Mouse (Mus musculus) ovary, postnatal 10 days (tissue): ENCODE results near the gene Adra2c.

Source experiments
- DNase-seq: peaks from one replicate; pipeline ENCODE4 v3.0.0; 2022; ENCODE audit warnings: low spot score

The Adra2c gene

DNA sequence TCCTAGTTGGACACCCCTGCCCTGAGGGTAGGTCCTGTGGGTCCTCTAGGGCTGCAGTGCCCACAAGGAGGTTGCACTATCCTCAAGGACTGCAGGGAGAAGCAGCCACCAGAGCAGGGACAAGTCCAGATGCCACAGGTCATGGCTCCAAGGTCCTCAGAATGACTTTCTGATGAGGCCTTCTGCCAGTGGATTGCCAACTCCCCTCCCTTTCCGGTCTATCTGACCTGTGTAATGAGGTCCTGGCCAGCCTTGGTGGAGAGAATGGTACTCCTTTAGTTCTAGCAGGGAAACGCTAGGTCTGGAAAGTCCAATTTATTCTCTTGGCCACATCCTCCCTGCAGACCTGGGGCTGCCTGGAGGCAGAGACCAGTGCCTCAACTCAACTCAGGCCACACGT lies at the start of gene Adra2c:
Adra2c (plus strand) TSS at position 301 of the 400 bp plus-strand sequence.
- DNase-seq = no peak

GRCm38 (mm10) chr5:35233142-35233541 lies 45.0 kb upstream of the Adra2c start:
- no peak for DNase-seq

DNA sequence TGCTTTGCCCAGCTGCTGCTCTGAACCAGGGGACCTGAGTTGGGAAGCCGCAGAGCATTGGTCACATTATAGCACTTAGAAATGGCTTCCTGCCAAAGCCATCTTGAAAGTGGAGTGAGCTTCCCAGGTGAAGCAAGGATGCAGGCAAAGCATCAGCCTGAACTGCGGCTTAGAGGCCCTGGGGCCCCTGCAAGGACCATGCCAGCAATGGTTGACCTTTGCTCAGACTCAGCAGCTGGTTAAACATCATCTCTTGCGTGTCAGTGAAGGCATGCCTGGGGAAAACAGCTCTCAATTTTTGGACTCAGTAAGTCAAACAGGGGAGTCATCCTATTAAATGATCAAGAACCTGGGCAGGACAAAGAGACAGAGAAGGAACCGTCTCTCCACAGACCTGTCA lies 40.4 kb upstream of the Adra2c start:
- DNase-seq = no peak

DNA sequence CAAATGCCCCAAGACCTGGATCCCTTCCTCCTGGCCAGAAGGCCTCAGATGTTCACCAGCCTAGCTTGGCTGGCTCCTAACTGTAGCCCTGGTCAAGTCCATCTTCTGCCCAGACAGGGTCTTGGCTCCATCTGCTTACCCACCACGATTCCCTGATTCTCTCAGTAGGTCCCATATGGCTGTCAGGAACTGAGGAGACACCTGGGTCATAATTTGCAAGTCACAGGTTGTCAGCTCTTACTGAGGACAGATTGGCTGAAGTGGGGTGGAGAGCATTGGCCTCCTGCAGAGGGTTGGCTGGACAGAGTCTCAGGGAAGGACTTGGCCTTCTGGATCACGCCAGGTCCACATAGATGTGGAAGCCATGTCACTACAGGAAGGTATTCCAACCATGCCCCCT lies 39.5 kb upstream of the Adra2c start:
- DNase-seq = no peak

- no peak for DNase-seq
These were observed 36.6 kb upstream of the Adra2c start for GRCm38 (mm10) chr5:35241556-35241955.

GRCm38 (mm10) chr5:35244204-35244603 lies 33.9 kb upstream of the Adra2c start:
- no peak for DNase-seq

DNA sequence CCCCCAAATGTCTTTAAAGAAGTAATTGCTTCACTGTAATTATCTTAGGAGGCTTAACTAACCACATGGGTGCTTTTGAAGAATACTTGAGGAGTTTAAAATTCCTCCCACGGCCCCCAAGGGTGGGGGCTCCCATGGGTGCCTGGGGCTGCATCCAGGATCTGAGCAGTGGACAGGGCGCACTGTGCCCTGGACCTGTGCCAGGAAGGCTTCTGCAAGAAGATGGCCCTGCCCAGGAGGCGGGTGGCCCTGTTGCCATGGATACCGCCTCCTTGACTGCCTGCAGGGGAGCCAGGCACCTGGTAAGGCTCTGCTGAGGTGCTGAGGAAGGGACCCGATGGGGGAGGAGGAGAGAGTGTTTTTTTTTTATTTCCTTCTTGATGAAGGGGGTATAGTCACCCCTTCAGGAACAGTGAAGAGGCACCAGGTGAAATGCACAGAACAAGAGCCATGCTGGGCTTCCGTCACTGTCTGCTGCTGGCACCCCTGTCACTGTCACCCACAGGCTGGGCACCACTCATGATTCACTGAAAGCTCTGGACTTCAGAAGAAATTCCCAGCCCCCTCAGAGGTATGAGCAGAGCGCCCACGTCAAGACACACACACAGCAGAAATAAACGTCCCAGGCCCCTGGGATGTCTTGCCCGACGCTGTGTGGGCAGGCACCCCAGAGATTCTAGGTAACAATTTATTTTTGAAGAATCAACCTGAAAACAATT lies 32.4 kb upstream of the Adra2c start:
- DNase-seq = no peak

DNA sequence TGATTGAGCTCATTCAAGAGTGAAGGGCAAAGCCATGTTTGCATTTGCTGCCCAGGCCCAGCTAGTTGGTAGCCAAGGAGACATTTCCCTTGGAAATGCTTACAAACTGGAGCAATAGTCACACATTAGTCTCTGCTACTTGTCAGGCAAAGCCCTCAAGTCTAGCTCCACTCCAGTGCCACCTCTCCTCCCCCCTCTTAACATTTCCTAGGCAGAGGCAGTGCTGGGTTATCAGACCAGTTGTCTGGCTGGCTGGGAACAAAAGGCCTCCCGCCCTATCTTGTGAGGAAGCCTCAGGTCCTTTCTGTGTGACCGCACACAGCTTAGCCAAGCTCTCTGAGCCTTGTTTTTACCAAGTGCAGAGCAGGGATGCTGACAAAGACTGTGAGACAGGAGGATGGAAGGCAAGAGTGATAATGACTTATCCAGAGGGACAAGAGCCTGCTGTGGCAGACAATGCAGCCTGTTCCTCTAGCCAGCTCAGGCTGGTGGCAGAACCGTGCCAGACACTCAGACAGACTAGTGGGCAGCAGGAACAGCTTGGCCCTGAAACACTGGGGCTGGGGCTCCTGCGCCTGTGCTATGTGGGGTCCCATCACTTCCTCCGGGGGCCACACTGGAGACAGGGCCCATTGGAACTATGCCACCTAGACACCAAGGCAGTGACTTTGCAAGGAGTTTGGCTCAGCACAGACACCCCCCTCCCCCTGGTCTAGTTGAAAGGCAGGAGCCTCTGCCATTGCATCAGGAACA lies 23.0 kb upstream of the Adra2c start:
- no peak for DNase-seq

DNA sequence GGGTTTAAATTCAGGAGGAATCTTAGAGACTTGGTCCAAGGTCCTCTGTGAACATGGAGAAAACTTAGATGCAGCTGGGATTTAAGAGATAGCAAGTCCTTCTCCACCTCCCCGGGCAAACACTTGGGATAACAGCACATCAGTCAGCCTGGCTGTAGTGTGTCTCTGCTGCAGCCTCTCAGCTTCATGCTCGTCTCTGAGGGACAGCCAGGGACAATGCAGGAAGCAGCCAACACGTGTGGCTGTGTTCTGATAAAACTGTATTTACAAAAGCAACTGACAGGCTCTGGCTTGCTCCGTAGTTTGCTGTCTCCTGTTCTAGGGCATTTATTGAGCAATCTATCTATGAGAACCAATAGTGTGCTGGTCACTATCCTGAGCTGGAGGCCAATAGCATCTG lies 14.4 kb upstream of the Adra2c start:
- DNase-seq = no peak

GRCm38 (mm10) chr5:35267486-35267885 lies 10.6 kb upstream of the Adra2c start:
- no peak for DNase-seq

DNA sequence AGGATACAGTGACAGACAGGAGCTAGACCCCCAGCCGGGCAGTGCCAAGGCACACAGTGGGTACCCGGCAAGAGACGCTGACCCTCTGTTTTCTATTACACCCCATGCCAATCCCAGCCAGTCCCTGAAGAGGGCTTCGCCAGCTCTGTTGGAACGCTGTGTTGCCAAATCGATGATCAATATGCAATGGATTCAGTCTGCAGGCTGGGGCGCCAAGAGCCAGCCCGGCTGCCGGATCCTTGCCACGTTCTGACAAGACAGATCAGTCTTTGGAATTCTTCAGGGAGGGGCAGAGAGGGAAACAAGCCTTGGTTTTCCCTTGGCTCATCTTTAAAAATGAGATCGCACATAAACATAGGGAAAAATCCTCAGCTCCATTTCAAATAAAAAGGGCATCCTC lies 2.8 kb upstream of the Adra2c start:
- DNase-seq = no peak

GRCm38 (mm10) chr5:35278741-35279695 lies 899 bp downstream of the Adra2c start:
- peak; percentile 10 for DNase-seq

GRCm38 (mm10) chr5:35279696-35280001 lies 1.5 kb downstream of the Adra2c start:
- no peak for DNase-seq

DNA sequence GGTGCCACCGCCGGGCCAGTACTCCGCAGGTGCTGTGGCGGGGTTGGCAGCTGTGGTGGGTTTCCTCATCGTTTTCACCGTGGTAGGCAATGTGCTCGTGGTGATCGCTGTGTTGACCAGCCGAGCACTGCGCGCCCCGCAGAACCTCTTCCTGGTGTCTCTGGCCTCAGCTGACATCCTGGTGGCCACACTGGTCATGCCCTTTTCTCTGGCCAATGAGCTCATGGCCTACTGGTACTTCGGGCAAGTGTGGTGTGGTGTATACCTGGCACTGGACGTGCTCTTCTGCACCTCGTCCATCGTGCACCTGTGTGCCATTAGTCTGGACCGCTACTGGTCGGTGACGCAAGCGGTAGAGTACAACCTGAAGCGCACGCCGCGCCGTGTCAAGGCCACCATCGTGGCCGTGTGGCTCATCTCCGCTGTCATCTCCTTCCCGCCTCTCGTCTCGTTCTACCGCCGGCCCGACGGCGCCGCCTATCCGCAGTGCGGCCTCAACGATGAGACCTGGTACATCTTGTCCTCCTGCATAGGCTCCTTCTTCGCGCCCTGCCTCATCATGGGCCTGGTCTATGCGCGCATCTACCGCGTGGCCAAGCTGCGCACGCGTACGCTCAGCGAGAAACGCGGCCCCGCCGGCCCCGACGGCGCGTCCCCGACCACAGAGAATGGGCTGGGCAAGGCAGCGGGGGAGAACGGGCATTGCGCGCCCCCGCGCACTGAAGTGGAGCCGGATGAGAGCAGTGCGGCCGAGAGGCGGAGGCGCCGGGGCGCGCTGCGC lies 2.1 kb downstream of the Adra2c start:
- no peak for DNase-seq

DNA sequence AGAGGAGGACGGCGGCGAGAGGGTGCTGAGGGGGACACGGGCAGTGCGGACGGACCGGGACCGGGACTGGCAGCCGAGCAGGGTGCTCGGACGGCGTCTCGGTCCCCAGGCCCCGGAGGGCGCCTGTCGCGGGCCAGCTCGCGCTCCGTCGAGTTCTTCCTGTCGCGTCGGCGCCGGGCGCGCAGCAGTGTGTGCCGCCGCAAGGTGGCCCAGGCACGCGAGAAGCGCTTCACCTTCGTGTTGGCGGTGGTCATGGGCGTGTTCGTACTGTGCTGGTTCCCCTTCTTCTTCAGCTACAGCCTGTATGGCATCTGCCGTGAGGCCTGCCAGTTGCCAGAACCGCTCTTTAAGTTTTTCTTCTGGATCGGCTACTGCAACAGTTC lies 2.7 kb downstream of the Adra2c start:
- no peak for DNase-seq

GRCm38 (mm10) chr5:35285281-35285680 lies 7.2 kb downstream of the Adra2c start:
- no peak for DNase-seq

DNA sequence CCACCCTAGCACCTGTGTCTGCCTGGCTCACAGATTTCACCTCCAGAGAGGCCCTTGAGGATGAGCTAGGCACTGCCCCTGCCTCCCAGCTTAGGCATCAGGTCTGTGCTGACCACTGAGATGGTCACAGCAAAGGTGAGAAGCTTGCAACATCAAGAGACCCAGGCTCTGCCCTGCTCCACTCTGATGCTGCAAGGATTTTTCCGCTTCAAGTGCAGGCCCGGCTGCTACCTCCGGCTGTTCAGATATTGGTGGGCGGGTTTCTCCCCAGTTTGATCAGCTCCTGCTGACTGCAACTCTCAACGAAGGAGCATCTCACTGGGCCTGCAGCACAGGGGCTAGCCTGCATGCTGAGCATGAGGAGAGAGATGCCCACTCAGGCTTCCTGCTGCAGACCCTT lies 8.1 kb downstream of the Adra2c start:
- DNase-seq = no peak

GRCm38 (mm10) chr5:35299621-35300020 lies 21.5 kb downstream of the Adra2c start:
- DNase-seq = no peak

DNA sequence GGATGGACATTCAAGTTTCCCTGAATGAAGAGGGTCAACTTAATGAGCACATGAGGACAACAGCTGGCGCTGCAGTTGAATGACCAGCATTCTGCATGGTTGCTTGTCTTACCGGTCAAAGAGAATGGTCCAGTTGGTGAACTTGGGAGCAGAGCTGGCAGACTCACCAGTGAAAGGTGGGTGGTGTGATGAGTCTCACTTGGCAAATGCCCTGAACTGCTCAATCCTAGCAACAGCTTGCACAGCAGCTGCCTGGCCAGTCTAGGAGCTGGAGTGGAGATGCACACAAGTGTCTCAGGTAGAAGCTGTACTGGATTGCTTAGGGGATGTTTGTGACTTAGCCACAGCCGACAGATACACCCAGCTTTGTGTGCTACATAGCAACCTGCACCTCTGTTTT lies 26.1 kb downstream of the Adra2c start:
- DNase-seq = no peak

DNA sequence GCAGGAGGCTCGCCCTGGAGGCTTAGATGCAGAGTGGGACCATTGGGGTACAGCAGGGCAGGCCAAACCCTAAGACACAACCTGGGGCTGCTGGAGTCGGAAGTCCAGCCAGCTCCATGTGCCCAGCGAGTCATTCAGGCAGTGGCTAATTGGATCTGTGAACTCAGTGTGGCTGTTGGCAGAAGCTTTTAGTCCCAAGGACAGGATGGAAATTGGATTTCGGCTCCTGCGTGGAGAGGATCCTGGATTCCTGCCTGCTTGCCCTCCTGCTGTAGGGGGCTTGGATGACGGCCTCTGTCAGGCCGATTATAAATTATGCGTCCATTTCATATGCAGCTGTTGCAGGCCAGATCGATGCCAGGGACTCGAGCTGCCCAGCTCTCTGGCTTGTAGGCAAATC lies 27.2 kb downstream of the Adra2c start:
- no peak for DNase-seq

GRCm38 (mm10) chr5:35306692-35307091 lies 28.6 kb downstream of the Adra2c start:
- DNase-seq = no peak

- DNase-seq = no peak
These were observed 31.7 kb downstream of the Adra2c start for GRCm38 (mm10) chr5:35309853-35310252.
